Mouse (Mus musculus) WW6 (cell line): Measurements from ENCODE around the gene Gm17606.

Source experiments
- DNase-seq: peaks from one replicate; pipeline ENCODE4 v3.0.0-alpha.2; 2013; ENCODE audit warnings: low read depth, low spot score

Gm17606 gene

GRCm38 (mm10) chr14:54660009-54660408 is 19.3 kb downstream of the Gm17606 start:
- DNase-seq, result no peak

- DNase-seq, result no peak
Measured at GRCm38 (mm10) chr14:54664477-54665222, 23.9 kb downstream of the Gm17606 start.

DNA sequence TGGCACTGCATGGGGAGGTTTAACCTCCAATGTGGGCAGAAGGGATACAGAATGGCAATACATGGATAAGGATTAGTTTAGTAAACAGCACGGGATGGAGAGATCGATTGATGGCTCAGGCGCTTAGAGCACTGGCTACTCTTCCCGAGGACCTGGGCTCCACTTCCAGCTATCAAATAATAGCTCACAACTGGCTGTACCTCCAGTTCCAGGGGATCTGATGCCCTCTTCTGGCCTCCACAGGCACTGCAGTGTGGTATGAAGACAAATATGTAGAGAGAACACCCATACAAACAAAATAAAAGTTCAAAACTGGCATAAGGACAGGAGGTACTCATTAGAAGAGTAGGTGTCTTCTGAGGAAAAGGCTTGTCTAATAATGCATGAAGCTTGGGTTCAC is 28.6 kb downstream of the Gm17606 start:
- DNase-seq, result no peak

- no peak for DNase-seq
Measured at GRCm38 (mm10) chr14:54674317-54674716, 33.6 kb downstream of the Gm17606 start.

DNA sequence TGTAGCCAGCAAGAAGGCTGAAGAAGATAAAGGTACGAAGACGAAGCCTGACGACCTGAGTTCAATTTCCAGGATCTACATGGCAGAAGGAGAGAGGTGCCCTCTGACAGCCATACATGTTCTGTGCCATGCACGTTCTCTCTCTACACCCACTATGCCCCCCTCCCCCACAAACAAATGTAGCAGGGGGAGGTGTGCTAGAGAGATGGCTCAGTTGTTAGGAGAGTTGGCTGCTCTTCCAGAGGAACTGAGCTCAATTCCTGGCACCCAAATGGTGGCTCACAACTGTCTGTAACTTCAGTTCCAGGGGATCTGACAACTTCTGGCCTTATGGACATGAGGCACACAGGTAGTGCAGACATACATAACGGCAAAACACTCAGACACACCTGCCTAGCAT is 35.5 kb downstream of the Gm17606 start:
- DNase-seq, result no peak

DNA sequence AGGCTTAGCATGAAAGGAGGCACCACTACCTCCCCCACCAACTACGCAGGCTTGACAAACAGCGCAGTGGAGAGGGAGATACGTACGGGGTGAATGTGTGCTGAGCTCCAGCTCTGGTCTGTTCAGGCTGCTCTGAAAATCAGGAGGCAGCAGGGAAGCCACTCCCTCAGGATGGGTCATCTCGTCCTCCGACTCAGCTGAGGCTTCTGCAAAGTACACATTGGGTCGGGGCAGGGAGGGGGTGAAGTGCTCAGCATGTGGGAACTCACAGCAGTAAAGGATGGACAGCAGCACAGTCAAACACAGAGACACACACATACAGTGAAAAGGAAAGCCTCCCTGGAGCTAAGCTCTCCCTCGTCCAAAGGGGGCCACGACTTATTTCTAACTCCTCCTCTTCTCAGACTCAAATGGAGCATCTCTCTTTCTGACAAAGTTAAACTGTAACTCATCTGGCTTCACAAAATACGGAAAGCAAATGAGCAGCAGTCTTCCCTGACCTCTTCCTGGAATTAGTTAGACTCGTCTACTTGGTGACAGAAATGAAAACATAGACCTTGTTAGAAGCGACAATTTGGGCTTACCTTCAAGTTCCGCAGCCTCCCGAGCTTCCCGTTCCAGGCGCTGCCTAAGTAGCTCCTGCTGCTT is 38.0 kb downstream of the Gm17606 start:
- DNase-seq, result no peak

DNA sequence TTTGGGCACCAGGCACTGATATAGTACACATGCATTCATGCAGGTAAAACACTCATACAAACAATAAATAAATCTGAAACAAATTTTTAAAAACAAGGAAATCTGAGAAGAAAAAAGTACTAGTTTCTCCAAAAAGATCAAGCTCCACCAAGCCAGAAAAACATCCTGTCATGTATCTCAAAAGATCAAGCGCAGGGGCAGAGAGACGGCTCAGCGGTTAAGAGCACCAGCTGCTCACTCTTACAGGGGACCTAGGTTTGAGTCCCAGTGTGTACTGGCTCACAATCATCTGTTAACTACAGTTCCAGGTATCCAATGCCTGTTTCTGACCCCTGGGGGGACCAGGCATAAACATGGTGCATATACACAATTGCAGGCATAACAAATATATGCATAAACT is 41.6 kb downstream of the Gm17606 start:
- no peak for DNase-seq

DNA sequence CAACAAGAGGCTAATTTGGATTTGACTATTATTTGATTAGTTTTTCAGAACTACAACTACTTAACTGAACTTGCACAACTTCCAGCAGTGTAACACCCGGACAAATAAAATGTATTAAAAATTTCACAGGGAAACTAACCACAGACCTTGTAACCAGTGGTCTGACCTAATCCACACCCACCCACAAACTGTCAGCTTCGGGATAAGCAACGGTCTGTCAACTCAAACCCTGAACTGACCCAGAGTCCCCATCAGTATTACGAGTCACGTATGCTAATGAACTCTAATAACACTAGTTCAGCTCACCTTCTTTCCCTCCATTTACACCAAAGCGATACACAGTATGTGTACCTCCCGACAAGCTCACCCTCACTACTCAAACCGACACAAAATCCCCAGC is 44.7 kb downstream of the Gm17606 start:
- no peak for DNase-seq

GRCm38 (mm10) chr14:54686063-54686521 is 45.3 kb downstream of the Gm17606 start, which contains the start of gene 1700123O20Rik:
Gene 1700123O20Rik (plus strand): TSS chr14:54686216.
- DNase-seq, result peak; percentile 75

- DNase-seq, result peak; percentile 78
Measured at GRCm38 (mm10) chr14:54686522-54687143, 45.9 kb downstream of the Gm17606 start, which contains the start of gene Acin1. Gene Acin1 (minus strand): TSS chr14:54686931.

DNA sequence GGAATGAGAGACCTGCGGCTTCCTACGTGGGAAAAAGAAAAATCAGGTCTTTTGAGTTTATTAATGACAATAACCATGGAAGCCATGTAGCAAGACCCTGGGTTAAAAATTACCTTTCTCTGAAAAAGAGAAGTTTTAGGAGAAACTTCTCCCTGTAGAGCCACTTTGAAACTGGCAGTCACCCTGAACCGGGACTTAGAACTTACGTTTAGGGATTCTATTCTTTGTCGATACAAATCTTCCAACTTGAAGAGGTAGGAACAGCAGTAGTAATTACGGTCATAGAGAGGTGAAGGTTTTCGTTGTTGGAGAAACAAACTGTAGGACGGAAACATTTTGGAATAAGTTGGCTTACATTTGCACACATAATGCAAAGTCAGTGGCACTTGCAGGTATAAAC is 46.5 kb downstream of the Gm17606 start:
- DNase-seq, result no peak

DNA sequence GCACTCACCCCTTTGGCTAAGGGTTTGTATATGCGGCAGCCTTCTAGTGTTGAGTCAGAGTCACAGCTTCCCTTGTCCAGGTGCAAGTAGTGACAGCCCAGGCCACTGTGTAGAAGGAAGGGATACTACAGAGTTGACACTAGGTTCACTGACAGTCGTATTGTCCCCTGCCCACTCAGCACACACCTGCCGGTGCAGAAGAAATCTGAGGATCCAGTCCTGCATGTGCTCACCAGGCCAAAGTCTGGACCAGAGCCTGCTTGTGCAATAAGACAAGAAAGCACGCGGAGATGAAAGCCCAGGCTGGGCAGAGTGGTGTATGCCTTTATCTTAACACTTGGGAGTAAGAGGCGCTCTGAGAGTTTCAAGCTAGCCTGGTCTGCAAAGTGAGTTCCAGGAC is 54.3 kb downstream of the Gm17606 start:
- DNase-seq, result no peak

- no peak for DNase-seq
Measured at GRCm38 (mm10) chr14:54696752-54697151, 56.0 kb downstream of the Gm17606 start.
